Comparison of ENCODE assay signal across 8 mouse cellular contexts in genomic region chr10:117663056-117663864, GRCm38 (mm10). TPM values are rescaled to one million over a fixed set of nuclear protein-coding genes. Genes with fewer than 3 reads are reported as not detected.
DNase-seq lines count a peak whose midpoint lies in the region; ATAC-seq lines count a peak whose summit lies in the region.

No protein-coding gene starts in this region.

- no peaks in the 10 kb centered on the region for H3K27me3 ChIP-seq in midbrain, embryonic 10.5 days (ENCODE audit: low read depth, poor library complexity, severe bottlenecking)
- no peaks in the 10 kb centered on the region for H3K27me3 ChIP-seq in midbrain, embryonic 13.5 days
- H3K27me3 ChIP-seq in hindbrain, embryonic 15.5 days = no peaks in the 10 kb centered on the region

- peaks cover 16% of the 10 kb centered on the region for H3K4me1 ChIP-seq in midbrain, embryonic 10.5 days
- no peaks in the 10 kb centered on the region for H3K4me1 ChIP-seq in midbrain, embryonic 13.5 days (replicated peaks)
- 0 out of 2 replicates have a peak, but pooled peaks cover 4% of the 10 kb centered on the region for H3K4me1 ChIP-seq in hindbrain, embryonic 15.5 days (replicated peaks)

- DNase-seq in midbrain, embryonic 10.5 days (ENCODE audit: low spot score) = no peak
- DNase-seq in large intestine, adult 2 months (ENCODE audit: low read depth, low spot score) = peak; percentile 81
- peak; percentile 51 to 69 for DNase-seq in lung, postnatal 4 days
- no peak for DNase-seq in left cerebral cortex, adult 9 months (ENCODE audit: low spot score in 2 of 2)
- DNase-seq in adrenal gland, postnatal 14 days = no peak

- no peaks in the 10 kb centered on the region for H3K9me3 ChIP-seq in midbrain, embryonic 10.5 days (replicated peaks)
- H3K9me3 ChIP-seq in midbrain, embryonic 13.5 days = no peaks in the 10 kb centered on the region
- no peaks in the 10 kb centered on the region for H3K9me3 ChIP-seq in hindbrain, embryonic 15.5 days

- H3K36me3 ChIP-seq in midbrain, embryonic 10.5 days = no peaks in the 10 kb centered on the region
- H3K36me3 ChIP-seq in midbrain, embryonic 13.5 days = no peaks in the 10 kb centered on the region
- no peaks in the 10 kb centered on the region for H3K36me3 ChIP-seq in hindbrain, embryonic 15.5 days

- H3K9ac ChIP-seq in midbrain, embryonic 13.5 days (replicated peaks) = no peak overlapping the region
- H3K9ac ChIP-seq in hindbrain, embryonic 15.5 days = no peak overlapping the region

- WGBS in midbrain, embryonic 10.5 days = 83% methylated on average over 14 of the region's 14 CpGs
- 79% methylated on average over 14 of the region's 14 CpGs for WGBS in midbrain, embryonic 13.5 days
- WGBS in hindbrain, embryonic 15.5 days = 78% methylated on average over 14 of the region's 14 CpGs
- 20% methylated on average over 14 of the region's 14 CpGs for WGBS in large intestine, adult 2 months

- no peak for ATAC-seq in midbrain, embryonic 13.5 days
- ATAC-seq in hindbrain, embryonic 15.5 days (ENCODE audit: low FRiP score, low read depth) = no peak
- no peak for ATAC-seq in granulocyte monocyte progenitor cell, adult 5-6 weeks (replicated peaks; ENCODE audit: poor library complexity, severe bottlenecking)

- peak overlapping the region; percentile 28; the same call in 1 of the 2 replicates for H3K4me3 ChIP-seq in midbrain, embryonic 10.5 days
- H3K4me3 ChIP-seq in midbrain, embryonic 13.5 days (replicated peaks) = no peak overlapping the region
- no peak overlapping the region for H3K4me3 ChIP-seq in hindbrain, embryonic 15.5 days

- no peak overlapping the region for H3K4me2 ChIP-seq in midbrain, embryonic 13.5 days (replicated peaks)
- H3K4me2 ChIP-seq in hindbrain, embryonic 15.5 days = peak overlapping the region; percentile 37

- no peak overlapping the region for H3K27ac ChIP-seq in midbrain, embryonic 10.5 days (replicated peaks)
- no peak overlapping the region for H3K27ac ChIP-seq in midbrain, embryonic 13.5 days
- H3K27ac ChIP-seq in hindbrain, embryonic 15.5 days (replicated peaks) = no peak overlapping the region

RNA-seq across cellular contexts. Expression of gene Cpm, which starts 34.0 kb away (rescaled TPM):
- 5.4 and 6.2 TPM in 2 replicates for polyA plus RNA-seq in midbrain, embryonic 10.5 days (2016; fragmentation: Nextera tagmentation; extraction: Ambion mirVana)
- 3.3 and 5.7 TPM in 2 replicates for polyA plus RNA-seq in midbrain, embryonic 13.5 days (2015; fragmentation: Nextera tagmentation; extraction: Ambion mirVana)
- 2.8 and 3.3 TPM in 2 replicates for polyA plus RNA-seq in hindbrain, embryonic 15.5 days (2015; fragmentation: Nextera tagmentation; extraction: Ambion mirVana)
- polyA plus RNA-seq in large intestine, adult 2 months (2012; rRNA removed) = 10.5 and 11.8 TPM in 2 replicates
- not detected in 2 replicates for total RNA-seq in granulocyte monocyte progenitor cell, adult 5-6 weeks (2014; fragmentation: Nextera tagmentation)
- 0.46 TPM in 1 of 2 replicates, not detected in the other for total RNA-seq in granulocyte monocyte progenitor cell, adult 5-6 weeks (2017)
- 23.7 and 28.6 TPM in 2 replicates for total RNA-seq in adrenal gland, postnatal 14 days (2021)

RNA-seq across cellular contexts. Expression of gene Mdm2, which starts 47.3 kb away (rescaled TPM):
- polyA plus RNA-seq in midbrain, embryonic 10.5 days (2016; fragmentation: Nextera tagmentation; extraction: Ambion mirVana) = 60.6 and 66.7 TPM in 2 replicates
- polyA plus RNA-seq in midbrain, embryonic 13.5 days (2015; fragmentation: Nextera tagmentation; extraction: Ambion mirVana) = 65.5 and 67.5 TPM in 2 replicates
- polyA plus RNA-seq in hindbrain, embryonic 15.5 days (2015; fragmentation: Nextera tagmentation; extraction: Ambion mirVana) = 47.1 and 52.5 TPM in 2 replicates
- polyA plus RNA-seq in large intestine, adult 2 months (2012; rRNA removed) = 11.2 and 25.9 TPM in 2 replicates
- 43.0 and 62.0 TPM in 2 replicates for total RNA-seq in granulocyte monocyte progenitor cell, adult 5-6 weeks (2014; fragmentation: Nextera tagmentation)
- 45.3 and 47.9 TPM in 2 replicates for total RNA-seq in granulocyte monocyte progenitor cell, adult 5-6 weeks (2017)
- total RNA-seq in adrenal gland, postnatal 14 days (2021) = 42.6 and 53.7 TPM in 2 replicates

Comparison
In these comparisons a context has a peak if more than half of its experiments do, and no peak if none do; other contexts are left out.
1. DNase-seq: peak in large intestine, adult 2 months (single experiment) and lung, postnatal 4 days (2 of 2); none in midbrain, embryonic 10.5 days (single experiment), left cerebral cortex, adult 9 months (0 of 2) and adrenal gland, postnatal 14 days (single experiment).